Mouse (Mus musculus): ENCODE data around the gene Sap30. TPM values are rescaled to one million over a fixed set of nuclear protein-coding genes. Genes with fewer than 3 reads are reported as not detected.

The Sap30 gene
- polyA plus RNA-seq, 1 experiment from 2014 or later: 29.3 TPM

Other genes with a start within 250 kb of the Sap30 start
- gene Hand2, start 166.9 kb downstream of the Sap30 start, polyA plus RNA-seq (2015; fragmentation: Nextera tagmentation; extraction: Ambion mirVana): not detected in 2 replicates
- 8.4 and 10.8 TPM in 2 replicates for gene Scrg1, start 31.9 kb downstream of the Sap30 start, polyA plus RNA-seq (2015; fragmentation: Nextera tagmentation; extraction: Ambion mirVana)
- 80.2 and 93.6 TPM in 2 replicates for gene Hmgb2, start 24.0 kb upstream of the Sap30 start, polyA plus RNA-seq (2015; fragmentation: Nextera tagmentation; extraction: Ambion mirVana)
- 11.4 and 12.5 TPM in 2 replicates for gene Galnt7, start 165.2 kb upstream of the Sap30 start, polyA plus RNA-seq (2015; fragmentation: Nextera tagmentation; extraction: Ambion mirVana)

Data from hindbrain, embryonic 15.5 days (tissue).